8 mouse cellular contexts compared by ENCODE assay signal in genomic region chr13:13538585-13539300, GRCm38 (mm10). TPM values are rescaled to one million over a fixed set of nuclear protein-coding genes. Genes with fewer than 3 reads are reported as not detected.
DNase-seq lines count a peak whose midpoint lies in the region; ATAC-seq lines count a peak whose summit lies in the region.
"Had no signal": no experiment of that assay in that cellular context is flagged by ENCODE, and none has a peak within 500 bp of the region (broad histone marks: within the 10 kb centered on the region; RNA-seq: fewer than 3 reads in every experiment).

No protein-coding gene starts in this region.

- H3K27me3 ChIP-seq in forebrain, embryonic 16.5 days (replicated peaks; ENCODE audit: control insufficient read depth, insufficient read depth, low read length), result no peaks in the 10 kb centered on the region

- ATAC-seq in forebrain, embryonic 16.5 days, result peak; percentile 31; the same call in 1 of the 2 replicates

- no peak overlapping the region for H3K4me3 ChIP-seq in forebrain, embryonic 16.5 days (replicated peaks; ENCODE audit: low read length)
- H3K4me3 ChIP-seq: erythroblast, embryonic 14.5 days had no signal

- H3K36me3 ChIP-seq in forebrain, embryonic 16.5 days (ENCODE audit: control insufficient read depth, insufficient read depth), result no peaks in the 10 kb centered on the region

- peaks cover 5% of the 10 kb centered on the region; the same call in 1 of the 2 replicates for H3K4me1 ChIP-seq in forebrain, embryonic 16.5 days (replicated peaks; ENCODE audit: control insufficient read depth, insufficient read depth, low read length)

- no peak overlapping the region for H3K27ac ChIP-seq in forebrain, embryonic 16.5 days (ENCODE audit: low read length)

- WGBS in forebrain, embryonic 16.5 days, result 21% methylated on average over 4 of the region's 4 CpGs

- no peaks in the 10 kb centered on the region for H3K9me3 ChIP-seq in forebrain, embryonic 16.5 days (ENCODE audit: control insufficient read depth, low read length)

- no peak overlapping the region for H3K4me2 ChIP-seq in forebrain, embryonic 16.5 days (ENCODE audit: low read length)

- peak; percentile 40 for DNase-seq in ovary, adult 18-20 months (ENCODE audit: low spot score)
- DNase-seq in ovary, postnatal 10 days (ENCODE audit: low spot score), result no peak
- peak; percentile 53 for DNase-seq in adrenal gland, adult 8-10 months
- peak; percentile 26 for DNase-seq in kidney, adult 18-20 months
- DNase-seq in lung, postnatal 25 days (ENCODE audit: low spot score), result peak; percentile 80
- no peak for DNase-seq in frontal cortex, postnatal 36 days (ENCODE audit: low spot score in 2 of 2)

- no peak overlapping the region for H3K9ac ChIP-seq in forebrain, embryonic 16.5 days (replicated peaks; ENCODE audit: low read depth, low read length)

RNA-seq across cellular contexts. Expression of gene Lyst, which starts 51.5 kb away (rescaled TPM):
- total RNA-seq in adrenal gland, adult 8-10 months (2022), result 10 to 100 TPM; 30.0 to 50.5 (median 40.1) TPM
- 4.8 and 6.0 TPM in 2 replicates for polyA plus RNA-seq in forebrain, embryonic 16.5 days (2015; fragmentation: Nextera tagmentation; extraction: Ambion mirVana)

Comparison
In these comparisons a context has a peak if more than half of its experiments do, and no peak if none do; other contexts are left out.
1. DNase-seq: peak in ovary, adult 18-20 months (single experiment), adrenal gland, adult 8-10 months (single experiment), kidney, adult 18-20 months (single experiment) and lung, postnatal 25 days (single experiment); none in ovary, postnatal 10 days (single experiment) and frontal cortex, postnatal 36 days (0 of 2).